Mouse (Mus musculus) kidney, adult 2 months (tissue): ENCODE results near the gene Ctnna3.

Experiments used
- CTCF ChIP-seq: fragments of 200-500 bp; conservative IDR thresholded peaks from 2 replicates; pipeline ENCODE4 v1.5.1; 2011; ENCODE audit warnings: low read depth, mild to moderate bottlenecking, control low read depth, low read length, moderate library complexity, mixed read lengths; ENCODE audit not compliant: insufficient read depth, insufficient read length
- POLR2A ChIP-seq: fragments of 200-500 bp; IDR thresholded peaks from one replicate; pipeline ENCODE4 v1.6.1; 2011; ENCODE audit warnings: low read depth, low read length, control low read depth

GRCm38 (mm10) chr10:64892458-64892857 is 1462.6 kb downstream of the Ctnna3 start:
- no peak for TF ChIP-seq CTCF
- TF ChIP-seq POLR2A: no peak
